23 mouse cellular contexts compared by ENCODE assay signal in the genomic region with DNA sequence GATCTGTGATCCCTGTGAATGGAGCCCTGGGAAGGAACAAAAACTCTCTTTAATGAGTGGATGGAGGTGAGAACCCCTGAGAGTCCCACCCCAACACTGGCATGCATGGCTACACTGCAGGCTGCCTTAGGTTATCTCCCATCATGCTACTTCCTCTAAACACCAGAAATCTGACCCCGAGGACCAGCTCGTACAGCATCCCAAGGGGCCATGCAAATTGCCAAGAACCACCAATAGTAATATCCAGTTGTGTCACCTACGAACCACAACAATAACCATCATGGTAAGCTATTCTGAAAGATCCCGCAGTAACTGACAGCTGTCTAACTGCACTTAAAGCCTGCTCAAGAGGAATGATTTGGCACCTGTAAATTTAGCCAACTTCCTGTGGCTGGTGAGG. TPM values are rescaled to one million over a fixed set of nuclear protein-coding genes. Genes with fewer than 3 reads are reported as not detected.
DNase-seq lines count a peak whose midpoint lies in the region; ATAC-seq lines count a peak whose summit lies in the region.
"Had no signal": no experiment of that assay in that cellular context is flagged by ENCODE, and none has a peak within 500 bp of the region (broad histone marks: within the 10 kb centered on the region; RNA-seq: fewer than 3 reads in every experiment).

No protein-coding gene starts in this region.

- 73% methylated on average over 4 of the region's 4 CpGs for WGBS in kidney, embryonic 15.5 days
- WGBS in kidney, embryonic 16.5 days = 73% methylated on average over 4 of the region's 4 CpGs

- no peak overlapping the region for H3K27ac ChIP-seq in kidney, embryonic 15.5 days
- no peak overlapping the region for H3K27ac ChIP-seq in kidney, embryonic 16.5 days (ENCODE audit: low read length)
- H3K27ac ChIP-seq: embryonic facial prominence, embryonic 10.5 days; embryonic facial prominence, embryonic 12.5 days; forebrain, embryonic 12.5 days had no signal

- peaks cover 39% of the 10 kb centered on the region for H3K36me3 ChIP-seq in kidney, embryonic 15.5 days
- peaks cover 22% of the 10 kb centered on the region; the same call in 1 of the 2 replicates for H3K36me3 ChIP-seq in kidney, embryonic 16.5 days (ENCODE audit: insufficient read depth, low read length)
- H3K36me3 ChIP-seq: G1E had no signal

- H3K9ac ChIP-seq in kidney, embryonic 15.5 days = no peak overlapping the region
- no peak overlapping the region for H3K9ac ChIP-seq in kidney, embryonic 16.5 days (replicated peaks; ENCODE audit: low read length)
- H3K9ac ChIP-seq: embryonic facial prominence, embryonic 12.5 days; forebrain, embryonic 12.5 days had no signal

- DNase-seq in A20 (ENCODE audit: low read depth, low spot score) = peak; percentile 16
- peak; percentile 16 to 33 for DNase-seq in B cell, adult 2 months
- no peak for DNase-seq in lung, postnatal 14 days
- DNase-seq in thymus, postnatal 0 days (ENCODE audit: low spot score) = no peak
- DNase-seq in urinary bladder, postnatal 14 days (ENCODE audit: low spot score) = no peak
- DNase-seq: adrenal gland, adult 8-10 months; adrenal gland, postnatal 14 days; adrenal gland, postnatal 36 days; cerebellum, adult 11-12 months; cerebellum, adult 9-10 months; cerebellum, postnatal 10 days; cerebellum, postnatal 25 days had no signal

- peaks cover 10% of the 10 kb centered on the region for H3K4me1 ChIP-seq in kidney, embryonic 15.5 days
- H3K4me1 ChIP-seq in kidney, embryonic 16.5 days (ENCODE audit: insufficient read depth, low read length) = peaks cover 19% of the 10 kb centered on the region
- H3K4me1 ChIP-seq: forebrain, embryonic 12.5 days had no signal

- H3K9me3 ChIP-seq in kidney, embryonic 15.5 days (replicated peaks) = no peaks in the 10 kb centered on the region
- H3K9me3 ChIP-seq in kidney, embryonic 16.5 days (ENCODE audit: low read length) = no peaks in the 10 kb centered on the region
- H3K9me3 ChIP-seq: embryonic facial prominence, embryonic 10.5 days; embryonic facial prominence, embryonic 12.5 days; forebrain, embryonic 12.5 days; G1E had no signal

- H3K27me3 ChIP-seq in kidney, embryonic 15.5 days = no peaks in the 10 kb centered on the region
- no peaks in the 10 kb centered on the region for H3K27me3 ChIP-seq in kidney, embryonic 16.5 days (ENCODE audit: insufficient read depth, low read length)
- H3K27me3 ChIP-seq: embryonic facial prominence, embryonic 12.5 days; forebrain, embryonic 12.5 days; Patski had no signal

- H3K4me3 ChIP-seq in kidney, embryonic 15.5 days (replicated peaks) = no peak overlapping the region
- no peak overlapping the region for H3K4me3 ChIP-seq in kidney, embryonic 16.5 days (ENCODE audit: low read length)
- H3K4me3 ChIP-seq: embryonic facial prominence, embryonic 10.5 days; embryonic facial prominence, embryonic 12.5 days; forebrain, embryonic 12.5 days had no signal

- ATAC-seq in kidney, embryonic 15.5 days (replicated peaks; ENCODE audit: low FRiP score) = 0 out of 2 replicates have a peak, but pooled peaks have one; percentile 43
- no peak for ATAC-seq in kidney, embryonic 16.5 days (ENCODE audit: low FRiP score, low TSS enrichment)
- peak; percentile 46; the same call in 1 of the 2 replicates for ATAC-seq in neutrophil, adult 5-6 weeks (ENCODE audit: extremely low read depth, insufficient number of reproducible peaks, low FRiP score, poor library complexity, severe bottlenecking)
- ATAC-seq: activated CD4-positive, CD25-positive, alpha-beta regulatory T cell, adult 4 months; forebrain, embryonic 14.5 days; forebrain, embryonic 16.5 days had no signal

- H3K4me2 ChIP-seq in kidney, embryonic 15.5 days = no peak overlapping the region
- H3K4me2 ChIP-seq in kidney, embryonic 16.5 days (replicated peaks; ENCODE audit: low read depth, low read length) = no peak overlapping the region
- H3K4me2 ChIP-seq: embryonic facial prominence, embryonic 12.5 days; forebrain, embryonic 12.5 days had no signal

RNA-seq across cellular contexts. Expression of a gene that starts 59.1 kb away (rescaled TPM):
- polyA plus RNA-seq in kidney, embryonic 15.5 days (2015; fragmentation: Nextera tagmentation; extraction: Ambion mirVana) = 17.1 and 18.7 TPM in 2 replicates
- 18.5 and 19.9 TPM in 2 replicates for polyA plus RNA-seq in kidney, embryonic 16.5 days (2015; fragmentation: Nextera tagmentation; extraction: Ambion mirVana)
- total RNA-seq in neutrophil, adult 5-6 weeks (2017) = 4.4 and 5.4 TPM in 2 replicates
- polyA plus RNA-seq in thymus, postnatal 0 days (2015; fragmentation: Nextera tagmentation; extraction: Ambion mirVana) = 5.2 and 5.6 TPM in 2 replicates
- total RNA-seq: G1E had no signal
- polyA plus RNA-seq: G1E had no signal

Comparison
In these comparisons a context has a peak if more than half of its experiments do, and no peak if none do; other contexts are left out.
1. DNase-seq: peak in A20 (single experiment) and B cell, adult 2 months (2 of 2); none in lung, postnatal 14 days (single experiment), thymus, postnatal 0 days (single experiment) and urinary bladder, postnatal 14 days (single experiment).